13 mouse cellular contexts compared by ENCODE assay signal in the genomic region with DNA sequence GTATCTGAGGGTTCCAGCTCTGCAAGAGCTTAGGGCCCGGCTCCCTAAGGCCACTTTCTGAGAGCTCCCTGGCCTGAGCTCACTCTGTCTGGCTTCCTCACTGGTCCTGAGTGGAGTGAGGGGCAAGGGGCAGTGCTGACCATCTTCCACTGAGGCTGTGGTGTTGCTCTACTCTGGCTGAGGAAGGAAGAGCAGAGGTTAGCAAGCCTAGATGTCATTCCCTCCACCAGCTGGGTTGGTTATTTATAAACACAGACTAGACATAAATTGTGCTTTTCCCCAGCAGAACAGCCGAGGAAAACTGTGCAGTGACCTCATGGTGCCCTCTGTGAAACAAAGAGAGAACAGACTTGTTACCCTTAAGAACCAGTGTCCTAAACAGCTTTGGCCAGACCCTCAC.
DNase-seq lines count a peak whose midpoint lies in the region; ATAC-seq and TF ChIP-seq lines count a peak whose summit lies in the region.
"Had no signal": no experiment of that assay in that cellular context is flagged by ENCODE, and none has a peak within 500 bp of the region (broad histone marks: within the 10 kb centered on the region; RNA-seq: fewer than 3 reads in every experiment).

No protein-coding gene starts in this region.

- no peak for TF ChIP-seq CTCF in hindbrain, postnatal 0 days (IDR thresholded peaks at IDR 0.05; ENCODE audit: low read depth)
- no peak for TF ChIP-seq CTCF in kidney, postnatal 0 days (IDR thresholded peaks at IDR 0.05; ENCODE audit: low read depth)

- no peak overlapping the region for H3K4me2 ChIP-seq in hindbrain, postnatal 0 days (ENCODE audit: low read depth, low read length)
- no peak overlapping the region for H3K4me2 ChIP-seq in hindbrain, embryonic 13.5 days
- H3K4me2 ChIP-seq in kidney, postnatal 0 days (ENCODE audit: low read length), result no peak overlapping the region
- H3K4me2 ChIP-seq in stomach, embryonic 15.5 days, result no peak overlapping the region
- H3K4me2 ChIP-seq: hindbrain, embryonic 12.5 days; midbrain, embryonic 13.5 days had no signal

- WGBS in hindbrain, postnatal 0 days, result 64% methylated on average over 2 of the region's 2 CpGs
- WGBS in hindbrain, embryonic 13.5 days, result 65% methylated on average over 2 of the region's 2 CpGs
- WGBS in kidney, postnatal 0 days, result 37% methylated on average over 2 of the region's 2 CpGs
- 24% methylated on average over 2 of the region's 2 CpGs for WGBS in stomach, embryonic 15.5 days

- peak overlapping the region; percentile 70; the same call in 1 of the 2 replicates for H3K27ac ChIP-seq in hindbrain, postnatal 0 days
- H3K27ac ChIP-seq in hindbrain, embryonic 13.5 days, result no peak overlapping the region
- H3K27ac ChIP-seq in kidney, postnatal 0 days, result peak overlapping the region; percentile 34; the same call in 1 of the 2 replicates
- H3K27ac ChIP-seq in stomach, embryonic 15.5 days, result peak overlapping the region; percentile 33
- H3K27ac ChIP-seq: hindbrain, embryonic 12.5 days; midbrain, embryonic 13.5 days had no signal

- H3K9me3 ChIP-seq in hindbrain, postnatal 0 days (ENCODE audit: low read length), result no peaks in the 10 kb centered on the region
- H3K9me3 ChIP-seq in hindbrain, embryonic 13.5 days, result no peaks in the 10 kb centered on the region
- no peaks in the 10 kb centered on the region for H3K9me3 ChIP-seq in megakaryocyte, embryonic 14.5 days
- no peaks in the 10 kb centered on the region for H3K9me3 ChIP-seq in kidney, postnatal 0 days (replicated peaks; ENCODE audit: low read length)
- H3K9me3 ChIP-seq in stomach, embryonic 15.5 days, result no peaks in the 10 kb centered on the region
- H3K9me3 ChIP-seq: hindbrain, embryonic 12.5 days; midbrain, embryonic 13.5 days had no signal

- no peak for DNase-seq in hindbrain, postnatal 0 days (ENCODE audit: low spot score)
- peak; percentile 48 for DNase-seq in kidney, postnatal 0 days (ENCODE audit: low spot score)
- DNase-seq in left cerebral cortex, postnatal 10 days (ENCODE audit: extremely low spot score in 1 of 2, low spot score in 2 of 2), result no peak
- DNase-seq: cerebellum, postnatal 14 days; layer of hippocampus, adult 9-11 months; liver had no signal

- no peaks in the 10 kb centered on the region for H3K36me3 ChIP-seq in hindbrain, postnatal 0 days (ENCODE audit: insufficient read depth, low read length)
- H3K36me3 ChIP-seq in hindbrain, embryonic 13.5 days, result no peaks in the 10 kb centered on the region
- peaks cover 5% of the 10 kb centered on the region for H3K36me3 ChIP-seq in megakaryocyte, embryonic 14.5 days (replicated peaks; ENCODE audit: low read length)
- no peaks in the 10 kb centered on the region for H3K36me3 ChIP-seq in kidney, postnatal 0 days (ENCODE audit: insufficient read depth, low read length)
- H3K36me3 ChIP-seq in stomach, embryonic 15.5 days, result no peaks in the 10 kb centered on the region
- H3K36me3 ChIP-seq: hindbrain, embryonic 12.5 days; midbrain, embryonic 13.5 days had no signal

- H3K27me3 ChIP-seq in hindbrain, postnatal 0 days (ENCODE audit: insufficient read depth, low read length), result no peaks in the 10 kb centered on the region
- H3K27me3 ChIP-seq in hindbrain, embryonic 13.5 days, result no peaks in the 10 kb centered on the region
- no peaks in the 10 kb centered on the region for H3K27me3 ChIP-seq in megakaryocyte, embryonic 14.5 days (replicated peaks)
- H3K27me3 ChIP-seq in kidney, postnatal 0 days (ENCODE audit: insufficient read depth, low read length), result no peaks in the 10 kb centered on the region
- H3K27me3 ChIP-seq in stomach, embryonic 15.5 days (replicated peaks), result no peaks in the 10 kb centered on the region
- H3K27me3 ChIP-seq: hindbrain, embryonic 12.5 days; midbrain, embryonic 13.5 days had no signal

- no peak overlapping the region for H3K4me3 ChIP-seq in hindbrain, postnatal 0 days (ENCODE audit: low read length)
- H3K4me3 ChIP-seq in hindbrain, embryonic 13.5 days, result no peak overlapping the region
- H3K4me3 ChIP-seq in megakaryocyte, embryonic 14.5 days (replicated peaks), result peak overlapping the region; percentile 6
- H3K4me3 ChIP-seq in kidney, postnatal 0 days (replicated peaks; ENCODE audit: low read depth, low read length), result no peak overlapping the region
- no peak overlapping the region for H3K4me3 ChIP-seq in stomach, embryonic 15.5 days (replicated peaks)
- H3K4me3 ChIP-seq: erythroblast, embryonic 14.5 days; hindbrain, embryonic 12.5 days; midbrain, embryonic 13.5 days had no signal

- 0 out of 2 replicates have a peak, but pooled peaks cover 7% of the 10 kb centered on the region for H3K4me1 ChIP-seq in hindbrain, postnatal 0 days (ENCODE audit: insufficient read depth, low read length)
- H3K4me1 ChIP-seq in hindbrain, embryonic 13.5 days (replicated peaks), result peaks cover 14% of the 10 kb centered on the region; the same call in 1 of the 2 replicates
- H3K4me1 ChIP-seq in megakaryocyte, embryonic 14.5 days, result peaks cover 82% of the 10 kb centered on the region
- H3K4me1 ChIP-seq in kidney, postnatal 0 days (replicated peaks; ENCODE audit: insufficient read depth, low read length), result peaks cover 15% of the 10 kb centered on the region
- H3K4me1 ChIP-seq in stomach, embryonic 15.5 days, result peaks cover 9% of the 10 kb centered on the region
- H3K4me1 ChIP-seq: midbrain, embryonic 13.5 days had no signal

- H3K9ac ChIP-seq in hindbrain, postnatal 0 days (replicated peaks; ENCODE audit: low read length), result no peak overlapping the region
- H3K9ac ChIP-seq in hindbrain, embryonic 13.5 days, result no peak overlapping the region
- H3K9ac ChIP-seq in kidney, postnatal 0 days (ENCODE audit: low read depth, low read length), result no peak overlapping the region
- no peak overlapping the region for H3K9ac ChIP-seq in stomach, embryonic 15.5 days
- H3K9ac ChIP-seq: hindbrain, embryonic 12.5 days; midbrain, embryonic 13.5 days had no signal

- ATAC-seq in hindbrain, postnatal 0 days, result no peak
- ATAC-seq in hindbrain, embryonic 13.5 days (ENCODE audit: low FRiP score), result no peak
- no peak for ATAC-seq in megakaryocyte, adult 5-6 weeks (ENCODE audit: poor library complexity, severe bottlenecking)
- no peak for ATAC-seq in kidney, postnatal 0 days (replicated peaks; ENCODE audit: low FRiP score, low read depth)
- ATAC-seq in stomach, embryonic 15.5 days (ENCODE audit: insufficient read depth, low FRiP score, low read depth), result no peak
- ATAC-seq: midbrain, embryonic 13.5 days had no signal

- intact Hi-C loops in left cerebral cortex, postnatal 10 days (cut with DNase I), result no loop called here
